Mouse (Mus musculus) left cerebral cortex, adult 9 months (tissue): Measurements from ENCODE around the gene Gm17190.
"Not testable (repeated sequence)": the region's sequence is repeated elsewhere in the genome, so short reads cannot be mapped to it uniquely, and the experiment has no call there.

ENCODE experiments used
- DNase-seq, 2 experiments: peaks; one replicate each; pipeline ENCODE4 v3.0.0; 2022; ENCODE audit warnings: low spot score in 2 of 2

Gm17190 gene

GRCm38 (mm10) chr13:96081754-96082153 lies at the start of gene Gm17190:
TSS of gene Gm17190 (plus strand) at chr13:96082054.
- DNase-seq: not testable (repeated sequence)

DNA sequence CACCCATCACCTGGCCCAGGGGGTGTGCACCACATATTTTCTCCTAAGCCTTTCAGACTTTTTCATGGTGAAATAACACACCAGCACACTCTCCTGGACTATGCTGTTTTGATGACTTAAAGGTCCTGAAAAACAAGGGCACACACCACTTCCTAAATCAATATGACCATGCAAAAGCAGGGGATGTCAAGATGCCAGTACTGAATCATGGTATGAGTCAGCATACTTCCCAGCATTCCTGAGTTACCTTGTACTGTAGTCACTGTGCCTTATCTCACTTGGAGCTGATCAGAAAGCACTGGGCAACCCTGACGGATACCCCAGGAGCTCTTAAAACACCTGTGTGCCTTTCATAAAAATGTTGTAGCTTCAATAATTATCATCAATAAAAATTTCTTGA lies 42.3 kb upstream of the Gm17190 start:
- no peak for DNase-seq

- no peak for DNase-seq
Observed at GRCm38 (mm10) chr13:96040275-96041042, 41.4 kb upstream of the Gm17190 start.

GRCm38 (mm10) chr13:96045396-96045795 lies 36.5 kb upstream of the Gm17190 start:
- no peak for DNase-seq

- DNase-seq: no peak
Observed at GRCm38 (mm10) chr13:96052755-96053154, 29.1 kb upstream of the Gm17190 start.

GRCm38 (mm10) chr13:96073555-96073954 lies 8.3 kb upstream of the Gm17190 start:
- no peak for DNase-seq

GRCm38 (mm10) chr13:96081276-96081675 lies 578 bp upstream of the Gm17190 start, which contains the start of gene Gm20075:
TSS of gene Gm20075 (minus strand) at chr13:96081376.
- not testable (repeated sequence) for DNase-seq

- DNase-seq: no peak
Observed at GRCm38 (mm10) chr13:96085581-96086302, 3.9 kb downstream of the Gm17190 start.

GRCm38 (mm10) chr13:96090929-96091328 lies 9.1 kb downstream of the Gm17190 start:
- no peak for DNase-seq

DNA sequence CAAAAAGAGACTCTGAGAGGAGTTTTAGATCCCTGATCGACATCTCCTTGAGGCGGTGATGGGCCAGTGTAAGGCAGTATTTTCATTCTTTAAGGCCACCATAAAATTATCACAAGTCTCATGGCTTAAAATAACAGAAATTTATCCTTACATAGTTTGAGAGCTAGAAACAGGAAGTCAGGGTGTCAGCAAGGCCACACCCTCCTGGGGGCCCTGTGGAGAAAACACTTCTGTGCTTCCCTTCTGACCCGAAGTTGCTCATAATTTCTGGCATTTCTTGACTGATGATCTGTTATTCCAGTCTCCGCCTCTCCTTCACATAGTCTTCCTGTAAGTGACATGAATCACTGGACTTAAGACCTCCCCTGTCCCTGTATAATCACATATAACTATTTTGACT lies 24.5 kb downstream of the Gm17190 start:
- DNase-seq: no peak

DNA sequence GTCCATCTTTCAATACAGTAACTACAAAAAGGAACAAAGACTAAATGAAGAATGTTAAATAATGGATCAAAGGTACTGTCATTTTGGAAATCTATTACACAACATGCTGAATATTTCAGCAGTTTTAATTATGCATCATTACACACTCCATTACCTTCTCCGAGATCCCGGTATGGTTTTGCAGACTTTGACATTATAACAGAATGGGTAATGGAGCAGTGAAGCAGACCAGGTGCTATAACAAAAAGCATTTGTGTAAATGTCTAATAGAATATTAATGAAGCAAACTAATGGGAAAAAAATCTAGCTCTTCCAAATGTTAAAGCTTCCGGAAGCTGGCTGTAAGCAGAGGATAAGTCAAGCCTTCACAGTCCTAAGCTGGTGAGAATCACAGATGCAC lies 28.9 kb downstream of the Gm17190 start:
- DNase-seq: no peak

- no peak for DNase-seq
Observed at GRCm38 (mm10) chr13:96112711-96113110, 30.9 kb downstream of the Gm17190 start.

GRCm38 (mm10) chr13:96125011-96125410 lies 43.2 kb downstream of the Gm17190 start:
- no peak for DNase-seq

GRCm38 (mm10) chr13:96126669-96127068 lies 44.8 kb downstream of the Gm17190 start:
- no peak for DNase-seq

DNA sequence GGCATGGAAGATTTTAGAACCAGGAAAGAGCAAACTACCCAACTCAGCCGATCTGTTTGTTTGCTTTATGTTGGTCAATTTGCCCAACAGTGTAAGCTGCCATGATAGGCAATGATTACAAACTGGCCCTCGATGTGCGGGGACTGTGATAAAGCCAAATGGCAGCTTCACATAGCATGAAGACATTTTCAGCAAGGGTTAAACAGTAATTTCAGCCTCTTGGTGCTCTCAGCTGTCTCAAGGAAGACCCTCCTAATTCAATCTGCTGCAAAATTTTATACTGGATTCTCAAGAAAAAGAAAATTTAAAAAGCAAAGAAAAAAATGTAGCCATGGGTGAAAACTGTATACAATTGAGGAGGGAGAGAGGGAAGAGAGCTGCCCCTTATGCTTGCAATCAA lies 47.2 kb downstream of the Gm17190 start:
- no peak for DNase-seq

DNA sequence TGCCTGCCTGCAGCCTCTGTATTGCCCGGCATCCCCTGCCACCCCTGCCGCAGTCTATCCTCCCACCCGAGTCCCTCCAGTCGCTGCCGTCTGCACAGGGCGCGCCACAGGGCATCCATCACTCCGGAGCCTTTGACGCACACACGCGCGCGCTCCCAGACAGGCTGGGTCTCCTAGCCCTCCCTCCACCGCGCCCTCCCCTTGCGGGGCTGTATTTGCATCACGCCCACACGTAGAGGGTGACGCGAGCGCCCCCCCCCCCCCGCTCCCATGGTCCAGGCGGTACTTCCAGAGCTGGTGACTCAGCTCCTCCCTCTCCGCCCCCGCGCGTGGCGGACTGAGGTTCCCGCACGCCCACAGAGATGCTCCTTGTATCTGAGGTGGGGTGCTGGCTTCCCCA lies 49.2 kb downstream of the Gm17190 start:
- DNase-seq: peak in 1 of 2 experiments; percentile 43

GRCm38 (mm10) chr13:96131911-96132310 lies 50.1 kb downstream of the Gm17190 start:
- no peak for DNase-seq

GRCm38 (mm10) chr13:96132401-96132816 lies 50.6 kb downstream of the Gm17190 start, which contains the start of gene Sv2c:
TSS of gene Sv2c (minus strand) at chr13:96132577.
- peak in 1 of 2 experiments; percentile 63 for DNase-seq
